Mouse (Mus musculus) heart, embryonic 13.5 days (tissue): Measurements from ENCODE around the gene Alox5ap. TPM values are rescaled to one million over a fixed set of nuclear protein-coding genes. Genes with fewer than 3 reads are reported as not detected.

Experiments
- ATAC-seq: fragments of 200-750 bp; cut with Nextera tagmentation; 2 replicates; pipeline ENCODE4 v1.8.0; 2017; ENCODE audit warnings: moderate TSS enrichment; ENCODE audit not compliant: insufficient number of reproducible peaks, low FRiP score, low TSS enrichment; ENCODE audit errors: extremely low read depth
- H3K27ac ChIP-seq: fragments of 300-500 bp; sonication (generic); replicated peaks from 2 replicates; pipeline ENCODE4 v1.5.1; 2015; ENCODE audit warnings: moderate library complexity, mild to moderate bottlenecking, inconsistent platforms
- H3K27me3 ChIP-seq: fragments of 300-500 bp; sonication (generic); replicated peaks from 2 replicates; pipeline ENCODE4 v1.6.1; 2015; ENCODE audit warnings: mild to moderate bottlenecking, inconsistent platforms
- H3K36me3 ChIP-seq: fragments of 300-500 bp; sonication (generic); 2 replicates; pipeline ENCODE4 v1.6.1; 2015; ENCODE audit warnings: mild to moderate bottlenecking, inconsistent platforms
- H3K4me1 ChIP-seq: fragments of 300-500 bp; sonication (generic); 2 replicates; pipeline ENCODE4 v1.6.1; 2015; ENCODE audit warnings: inconsistent platforms
- H3K4me2 ChIP-seq: fragments of 300-500 bp; sonication (generic); 2 replicates; pipeline ENCODE4 v1.6.1; 2015; ENCODE audit warnings: inconsistent platforms, mild to moderate bottlenecking, moderate library complexity
- H3K4me3 ChIP-seq: fragments of 300-500 bp; sonication (generic); 2 replicates; pipeline ENCODE4 v1.5.1; 2015; ENCODE audit warnings: moderate library complexity, mild to moderate bottlenecking, inconsistent platforms
- H3K9ac ChIP-seq: fragments of 300-500 bp; sonication (generic); 2 replicates; pipeline ENCODE4 v1.6.1; 2015; ENCODE audit warnings: inconsistent platforms, mild to moderate bottlenecking, moderate library complexity
- H3K9me3 ChIP-seq: fragments of 300-500 bp; sonication (generic); 2 replicates; pipeline ENCODE4 v1.6.1; 2016; ENCODE audit warnings: inconsistent platforms
- WGBS: fragments of 180-500 bp; shearing (Covaris S2); methylation state at CpG from one replicate; pipeline ENCODE4 v1.1.7; 2015; ENCODE audit warnings: mixed read lengths; 5-methylcytosine and 5-hydroxymethylcytosine counted together
- polyA plus RNA-seq: library from polyadenylated mRNA; unstranded; fragments of >200 nt; fragmentation: Nextera tagmentation; extraction: Ambion mirVana; gene quantifications from 2 replicates; pipeline ENCODE4 v1.2.1, GENCODE M21; 2015

Gene Alox5ap
- polyA plus RNA-seq, 1 experiment from 2014 or later = 8.1 TPM

GRCm38 (mm10) chr5:149319874-149320323 is 55.3 kb downstream of the Alox5ap start:
- WGBS = 18% methylated on average over 9 of the region's 9 CpGs
- Histone ChIP-seq H3K9me3 (0 out of 2 replicates have a peak, but pooled peaks cover 8% of the 10 kb centered on the region), H3K27ac (peak overlapping the region; percentile 97), H3K9ac (peak overlapping the region; percentile 73), H3K4me1 (peaks cover 62% of the 10 kb centered on the region), H3K36me3 (no peaks in the 10 kb centered on the region), H3K4me2 (peak overlapping the region; percentile 58), H3K4me3 (no peak overlapping the region), H3K27me3 (no peaks in the 10 kb centered on the region)
- ATAC-seq = no peak

GRCm38 (mm10) chr5:149320534-149321482 is 56.2 kb downstream of the Alox5ap start:
- H3K4me3 ChIP-seq = peak overlapping the region; percentile 8; the same call in 1 of the 2 replicates

GRCm38 (mm10) chr5:149321909-149322841 is 57.6 kb downstream of the Alox5ap start:
- Histone ChIP-seq H3K27ac (peak overlapping the region; percentile 79), H3K4me3 (no peak overlapping the region), H3K9me3 (no peaks in the 10 kb centered on the region), H3K27me3 (no peaks in the 10 kb centered on the region), H3K36me3 (no peaks in the 10 kb centered on the region), H3K4me1 (peaks cover 54% of the 10 kb centered on the region), H3K9ac (0 out of 2 replicates have a peak overlapping the region, but pooled peaks have one; percentile 62), H3K4me2 (no peak overlapping the region)
- ATAC-seq = no peak
- WGBS = 42% methylated on average over 15 of the region's 15 CpGs

More at GRCm38 (mm10) chr5:149320534-149321482, 56.2 kb downstream of the Alox5ap start:
- H3K4me2 ChIP-seq = peak overlapping the region; percentile 58
- no peaks in the 10 kb centered on the region for H3K36me3 ChIP-seq
- ATAC-seq = peak; percentile 71; the same call in 1 of the 2 replicates
- H3K4me1 ChIP-seq = peaks cover 62% of the 10 kb centered on the region
- H3K27ac ChIP-seq = peak overlapping the region; percentile 97
- H3K9ac ChIP-seq = peak overlapping the region; percentile 73
- WGBS = under 1% methylated on average over 15 of the region's 15 CpGs
- H3K27me3 ChIP-seq = no peaks in the 10 kb centered on the region
- H3K9me3 ChIP-seq = no peaks in the 10 kb centered on the region

- Histone ChIP-seq H3K9ac (no peak overlapping the region), H3K36me3 (no peaks in the 10 kb centered on the region)
- 77% methylated on average over 9 of the region's 9 CpGs for WGBS
Measured at GRCm38 (mm10) chr5:149322938-149323553, 58.5 kb downstream of the Alox5ap start.

GRCm38 (mm10) chr5:149324739-149325138 is 60.2 kb downstream of the Alox5ap start:
- H3K9me3 ChIP-seq = no peaks in the 10 kb centered on the region
- ATAC-seq = no peak
- H3K9ac ChIP-seq = no peak overlapping the region
- H3K4me1 ChIP-seq = peaks cover 42% of the 10 kb centered on the region
- no peaks in the 10 kb centered on the region for H3K27me3 ChIP-seq
- H3K4me2 ChIP-seq = no peak overlapping the region
- H3K4me3 ChIP-seq = no peak overlapping the region
- no peak overlapping the region for H3K27ac ChIP-seq
- H3K36me3 ChIP-seq = no peaks in the 10 kb centered on the region
- WGBS = 61% methylated on average over 13 of the region's 13 CpGs

More at GRCm38 (mm10) chr5:149322938-149323553, 58.5 kb downstream of the Alox5ap start:
- Histone ChIP-seq H3K9me3 (no peaks in the 10 kb centered on the region), H3K27ac (peak overlapping the region; percentile 79), H3K4me1 (peaks cover 49% of the 10 kb centered on the region), H3K4me3 (no peak overlapping the region), H3K4me2 (no peak overlapping the region), H3K27me3 (no peaks in the 10 kb centered on the region)
- no peak for ATAC-seq

GRCm38 (mm10) chr5:149329098-149329887 is 64.7 kb downstream of the Alox5ap start:
- Histone ChIP-seq H3K27ac (no peak overlapping the region), H3K4me3 (no peak overlapping the region), H3K4me1 (peaks cover 21% of the 10 kb centered on the region), H3K9me3 (no peaks in the 10 kb centered on the region), H3K36me3 (no peaks in the 10 kb centered on the region), H3K27me3 (no peaks in the 10 kb centered on the region), H3K4me2 (no peak overlapping the region), H3K9ac (no peak overlapping the region)
- ATAC-seq = no peak
- WGBS = 54% methylated on average over 12 of the region's 12 CpGs

- ATAC-seq = no peak
- no peak overlapping the region for H3K27ac ChIP-seq
- no peaks in the 10 kb centered on the region for H3K27me3 ChIP-seq
Measured at GRCm38 (mm10) chr5:149330601-149331000, 66.0 kb downstream of the Alox5ap start.

GRCm38 (mm10) chr5:149331407-149332143 is 67.0 kb downstream of the Alox5ap start:
- Histone ChIP-seq H3K27me3 (no peaks in the 10 kb centered on the region), H3K9ac (0 out of 2 replicates have a peak overlapping the region, but pooled peaks have one; percentile 19), H3K4me2 (no peak overlapping the region), H3K4me1 (peaks cover 17% of the 10 kb centered on the region), H3K4me3 (no peak overlapping the region), H3K27ac (peak overlapping the region; percentile 68), H3K36me3 (no peaks in the 10 kb centered on the region), H3K9me3 (no peaks in the 10 kb centered on the region)
- no peak for ATAC-seq
- WGBS = 52% methylated on average over 10 of the region's 10 CpGs

More at GRCm38 (mm10) chr5:149330601-149331000, 66.0 kb downstream of the Alox5ap start:
- Histone ChIP-seq H3K9ac (0 out of 2 replicates have a peak overlapping the region, but pooled peaks have one; percentile 40), H3K4me2 (no peak overlapping the region), H3K36me3 (no peaks in the 10 kb centered on the region), H3K4me1 (peaks cover 15% of the 10 kb centered on the region), H3K9me3 (no peaks in the 10 kb centered on the region), H3K4me3 (no peak overlapping the region)
- 32% methylated on average over 1 of the region's 1 CpGs for WGBS

GRCm38 (mm10) chr5:149332787-149333186 is 68.2 kb downstream of the Alox5ap start:
- Histone ChIP-seq H3K27me3 (no peaks in the 10 kb centered on the region), H3K4me2 (no peak overlapping the region), H3K9me3 (no peaks in the 10 kb centered on the region), H3K36me3 (no peaks in the 10 kb centered on the region), H3K9ac (no peak overlapping the region), H3K4me1 (peaks cover 23% of the 10 kb centered on the region), H3K27ac (no peak overlapping the region), H3K4me3 (no peak overlapping the region)
- no peak for ATAC-seq
- WGBS = 87% methylated on average over 4 of the region's 4 CpGs
